Mouse (Mus musculus) gastrocnemius, postnatal 25 days (tissue): ENCODE measurements around the gene Ess2. TPM values are rescaled to one million over a fixed set of nuclear protein-coding genes. Genes with fewer than 3 reads are reported as not detected.

Experiments used
- DNase-seq: peaks from one replicate; pipeline ENCODE4 v3.0.0; 2022
- total RNA-seq, 2 experiments: library from RNA; stranded (reverse); gene quantifications; 1 replicate in 1 of 2; 2 replicates in 1 of 2; pipeline ENCODE4 v1.2.3; 2021

Ess2 gene
- total RNA-seq, 2 experiments from 2014 or later = 5.1 to 6.1 TPM

- peak; percentile 92 for DNase-seq
Measured at GRCm38 (mm10) chr16:17921325-17922162, 10.4 kb upstream of the Ess2 start.

GRCm38 (mm10) chr16:17920586-17920985, 9.4 kb upstream of the Ess2 start:
- DNase-seq = no peak

- no peak for DNase-seq
Measured at GRCm38 (mm10) chr16:17914307-17915249, 3.4 kb upstream of the Ess2 start, which contains the start of gene Gsc2. Gene Gsc2 (minus strand): TSS chr16:17915059.

GRCm38 (mm10) chr16:17898462-17898861, 12.7 kb downstream of the Ess2 start, which contains the start of the genes Dgcr2 and Tssk2:
Gene Dgcr2 (minus strand): TSS chr16:17898562.
Gene Tssk2 (plus strand): TSS chr16:17898637.
- DNase-seq = no peak

GRCm38 (mm10) chr16:17896091-17896490, 15.1 kb downstream of the Ess2 start:
- DNase-seq = no peak

GRCm38 (mm10) chr16:17893923-17894322, 17.2 kb downstream of the Ess2 start, which contains the start of gene Tssk1:
Gene Tssk1 (plus strand): TSS chr16:17894223.
- DNase-seq = no peak

- no peak for DNase-seq
Measured at GRCm38 (mm10) chr16:17892606-17893005, 18.5 kb downstream of the Ess2 start.

GRCm38 (mm10) chr16:17891567-17891959, 19.6 kb downstream of the Ess2 start, which contains the start of gene Gm20518:
Gene Gm20518 (minus strand): TSS chr16:17891671.
- DNase-seq = peak; percentile 99

GRCm38 (mm10) chr16:17890917-17891566, 20.1 kb downstream of the Ess2 start:
- peak; percentile 78 for DNase-seq

GRCm38 (mm10) chr16:17890342-17890727, 20.8 kb downstream of the Ess2 start:
- no peak for DNase-seq

- DNase-seq = no peak
Measured at GRCm38 (mm10) chr16:17889689-17890341, 21.3 kb downstream of the Ess2 start.

GRCm38 (mm10) chr16:17884116-17884515, 27.0 kb downstream of the Ess2 start:
- no peak for DNase-seq

GRCm38 (mm10) chr16:17882196-17882595, 29.0 kb downstream of the Ess2 start:
- DNase-seq = no peak

- no peak for DNase-seq
Measured at GRCm38 (mm10) chr16:17879571-17879970, 31.6 kb downstream of the Ess2 start.

GRCm38 (mm10) chr16:17876096-17876495, 35.1 kb downstream of the Ess2 start:
- DNase-seq = no peak

- no peak for DNase-seq
Measured at GRCm38 (mm10) chr16:17875174-17875573, 36.0 kb downstream of the Ess2 start.

GRCm38 (mm10) chr16:17872995-17873394, 38.2 kb downstream of the Ess2 start:
- no peak for DNase-seq

GRCm38 (mm10) chr16:17871248-17871647, 39.9 kb downstream of the Ess2 start:
- no peak for DNase-seq

- DNase-seq = no peak
Measured at GRCm38 (mm10) chr16:17865770-17866169, 45.4 kb downstream of the Ess2 start.

- no peak for DNase-seq
Measured at GRCm38 (mm10) chr16:17865293-17865692, 45.9 kb downstream of the Ess2 start.

GRCm38 (mm10) chr16:17858592-17858991, 52.6 kb downstream of the Ess2 start:
- DNase-seq = no peak
